Mouse (Mus musculus) neutrophil, adult 59 days (primary cell): ENCODE data around the gene Pms1. TPM values are rescaled to one million over a fixed set of nuclear protein-coding genes. Genes with fewer than 3 reads are reported as not detected.

ENCODE experiments used
- total RNA-seq, 2 experiments: library from RNA; stranded (reverse); gene quantifications; 1 replicate in 1 of 2; 2 replicates in 1 of 2; pipeline ENCODE4 v1.2.4; 2023

Gene Pms1
- 1 to 10 TPM; 3.5 to 4.2 TPM for total RNA-seq

GRCm38 (mm10) chr1:53296581-53297383, at the start of gene Pms1, which contains the start of the genes Ormdl1 and Gm28778:
Gene Pms1, minus strand, starts transcription at chr1:53297018.
Gene Ormdl1, plus strand, starts transcription at chr1:53297095.
Gene Gm28778, plus strand, starts transcription at chr1:53297111.

GRCm38 (mm10) chr1:53312989-53313967, 16.5 kb upstream of the Pms1 start, which contains the start of gene Osgepl1:
Gene Osgepl1, plus strand, starts transcription at chr1:53313624.

GRCm38 (mm10) chr1:53187536-53187935, 109.3 kb downstream of the Pms1 start, which contains the start of gene 1700019A02Rik:
Gene 1700019A02Rik, minus strand, starts transcription at chr1:53187636.

Other genes starting within 250 kb of the Pms1 start
- not detected for gene Mstn, start 235.4 kb downstream of the Pms1 start, total RNA-seq
- gene 1700019A02Rik, start 109.4 kb downstream of the Pms1 start, total RNA-seq: not detected
- 10 to 100 TPM; 10.9 to 12.6 TPM for gene Ormdl1, start 77 bp upstream of the Pms1 start, total RNA-seq
- 1 to 10 TPM in 1 of 2 experiments, not detected in 1; 1.5 TPM for gene Gm28778, start 93 bp upstream of the Pms1 start, total RNA-seq
- 1 to 10 TPM; 4.4 to 5.6 TPM for gene Osgepl1, start 16.6 kb upstream of the Pms1 start, total RNA-seq
- gene Asdurf, start 55.6 kb upstream of the Pms1 start, total RNA-seq: 10 to 100 TPM in 1 of 2 experiments, not detected in 1; 26.8 TPM
- not detected for gene Gm28551, start 55.6 kb upstream of the Pms1 start, total RNA-seq
- 10 to 100 TPM; 42.1 to 46.5 TPM for gene Asnsd1, start 55.7 kb upstream of the Pms1 start, total RNA-seq